24 mouse cellular contexts compared by ENCODE assay signal in genomic region chr14:118568116-118568673, GRCm38 (mm10).
DNase-seq lines count a peak whose midpoint lies in the region; ATAC-seq and TF ChIP-seq lines count a peak whose summit lies in the region.
"Had no signal": no experiment of that assay in that cellular context is flagged by ENCODE, and none has a peak within 500 bp of the region (broad histone marks: within the 10 kb centered on the region; RNA-seq: fewer than 3 reads in every experiment).

No protein-coding gene starts in this region.

- peak; percentile 76 for ATAC-seq in liver, embryonic 14.5 days (ENCODE audit: insufficient read depth)
- ATAC-seq: CD4-positive, CD25-positive, alpha-beta regulatory T cell, adult 4 months; forebrain, embryonic 13.5 days; intestine, postnatal 0 days had no signal

- TF ChIP-seq POLR2A in thymus, adult 2 months (IDR thresholded peaks at IDR 0.05; ENCODE audit: control insufficient read depth, extremely low read depth, insufficient read depth, low read length, poor library complexity) = no peak

- 60% methylated on average over 17 of the region's 17 CpGs for WGBS in liver, embryonic 14.5 days (ENCODE audit: insufficient replicate concordance)
- WGBS in thymus, adult 2 months = 97% methylated on average over 17 of the region's 17 CpGs

- H3K9ac ChIP-seq in liver, embryonic 14.5 days (replicated peaks) = no peak overlapping the region
- H3K9ac ChIP-seq: forebrain, embryonic 13.5 days; heart, embryonic 12.5 days; hindbrain, embryonic 12.5 days; kidney, embryonic 15.5 days had no signal

- H3K4me3 ChIP-seq in liver, embryonic 14.5 days (ENCODE audit: insufficient read depth in 1 of 2, low read depth in 2 of 2, low read length in 2 of 2) = no peak overlapping the region
- no peak overlapping the region for H3K4me3 ChIP-seq in thymus, adult 2 months (ENCODE audit: control insufficient read depth, insufficient read depth, low read length)
- H3K4me3 ChIP-seq: forebrain, embryonic 13.5 days; heart, embryonic 12.5 days; hindbrain, embryonic 12.5 days; kidney, embryonic 15.5 days had no signal

- no peaks in the 10 kb centered on the region for H3K4me1 ChIP-seq in liver, embryonic 14.5 days (replicated peaks; ENCODE audit: control insufficient read depth in 2 of 2, insufficient read depth in 2 of 2, low read length in 1 of 2)
- H3K4me1 ChIP-seq in thymus, adult 2 months (replicated peaks; ENCODE audit: control insufficient read depth, insufficient read depth, low read length) = no peaks in the 10 kb centered on the region
- H3K4me1 ChIP-seq: heart, embryonic 12.5 days had no signal

- TF ChIP-seq EP300 in liver, embryonic 14.5 days (IDR thresholded peaks at IDR 0.05; ENCODE audit: low read depth) = 0 out of 2 replicates have a peak, but pooled peaks have one; percentile 47

- no peaks in the 10 kb centered on the region for H3K9me3 ChIP-seq in liver, embryonic 14.5 days (ENCODE audit: control insufficient read depth, low read length)
- H3K9me3 ChIP-seq: forebrain, embryonic 13.5 days; heart, embryonic 12.5 days; hindbrain, embryonic 12.5 days; kidney, embryonic 15.5 days had no signal

- no peak overlapping the region for H3K4me2 ChIP-seq in liver, embryonic 14.5 days (ENCODE audit: low read depth)
- H3K4me2 ChIP-seq: forebrain, embryonic 13.5 days; heart, embryonic 12.5 days; hindbrain, embryonic 12.5 days; kidney, embryonic 15.5 days had no signal

- H3K27me3 ChIP-seq in liver, embryonic 14.5 days (ENCODE audit: control insufficient read depth, insufficient read depth, low read length) = no peaks in the 10 kb centered on the region
- H3K27me3 ChIP-seq in thymus, adult 2 months (ENCODE audit: control insufficient read depth, insufficient read depth, low read length) = no peaks in the 10 kb centered on the region
- H3K27me3 ChIP-seq: heart, embryonic 12.5 days; kidney, embryonic 15.5 days had no signal

- peak; percentile 74 for DNase-seq in heart, adult 11 months
- no peak for DNase-seq in heart, postnatal 25 days (ENCODE audit: low spot score)
- DNase-seq in spleen, postnatal 10 days (ENCODE audit: low spot score in 2 of 2) = peak; percentile 17 to 52
- no peak for DNase-seq in spleen, adult 12 weeks (ENCODE audit: low spot score)
- DNase-seq in liver, embryonic 14.5 days (ENCODE audit: low read depth in 3 of 3, low spot score in 3 of 3) = peak in 2 of 3 experiments; percentile 7 to 19
- DNase-seq in right cerebral cortex, postnatal 36 days (ENCODE audit: low spot score in 2 of 2) = no peak
- DNase-seq in heart, postnatal 14 days = no peak
- no peak for DNase-seq in thymus, adult 2 months
- DNase-seq: adrenal gland, postnatal 25 days; cerebellum, adult 11-12 months; cerebellum, postnatal 10 days; gastrocnemius, postnatal 10 days; heart, postnatal 10 days; kidney, postnatal 36 days; lung, adult 2 months; lung, postnatal 14 days; right cerebral cortex, postnatal 14 days; thymus, postnatal 36 days had no signal

- H3K36me3 ChIP-seq in liver, embryonic 14.5 days (replicated peaks; ENCODE audit: control insufficient read depth, insufficient read depth, low read depth) = no peaks in the 10 kb centered on the region
- no peaks in the 10 kb centered on the region for H3K36me3 ChIP-seq in thymus, adult 2 months (ENCODE audit: control insufficient read depth, insufficient read depth, low read length)
- H3K36me3 ChIP-seq: heart, embryonic 12.5 days; hindbrain, embryonic 12.5 days; kidney, embryonic 15.5 days had no signal

- H3K27ac ChIP-seq in liver, embryonic 14.5 days = no peak overlapping the region
- no peak overlapping the region for H3K27ac ChIP-seq in thymus, adult 2 months (ENCODE audit: control insufficient read depth, insufficient read depth, low read length)
- H3K27ac ChIP-seq: forebrain, embryonic 13.5 days; hindbrain, embryonic 12.5 days; kidney, embryonic 15.5 days had no signal

- TF ChIP-seq CTCF in liver, embryonic 14.5 days (IDR thresholded peaks at IDR 0.05; ENCODE audit: low read depth) = no peak
- TF ChIP-seq CTCF in thymus, adult 2 months (IDR thresholded peaks at IDR 0.05; ENCODE audit: borderline replicate concordance, control insufficient read depth, extremely low read depth, insufficient read depth, low read length, poor library complexity) = no peak

- intact Hi-C loops in heart, postnatal 25 days (cut with DNase I) = no loop called here
- intact Hi-C loops in heart, postnatal 14 days (cut with DNase I) = no loop called here

Comparison
In these comparisons a context has a peak if more than half of its experiments do, and no peak if none do; other contexts are left out.
1. DNase-seq: peak in heart, adult 11 months (single experiment), spleen, postnatal 10 days (2 of 2) and liver, embryonic 14.5 days (2 of 3); none in heart, postnatal 25 days (single experiment), spleen, adult 12 weeks (single experiment), right cerebral cortex, postnatal 36 days (0 of 2), heart, postnatal 14 days (0 of 2) and thymus, adult 2 months (single experiment).